Mouse (Mus musculus) urinary bladder, adult 18-20 months (tissue): ENCODE data around the gene Rfx2.

Experiments
- DNase-seq, 2 experiments: peaks; one replicate each; pipeline ENCODE4 v3.0.0; 2022; ENCODE audit warnings: low spot score in 2 of 2, mixed read lengths in 2 of 2

Rfx2 gene

GRCm38 (mm10) chr17:56754271-56755185 is 76.3 kb downstream of the Rfx2 start:
- DNase-seq = no peak

GRCm38 (mm10) chr17:56753452-56753851 is 77.4 kb downstream of the Rfx2 start:
- no peak for DNase-seq

DNA sequence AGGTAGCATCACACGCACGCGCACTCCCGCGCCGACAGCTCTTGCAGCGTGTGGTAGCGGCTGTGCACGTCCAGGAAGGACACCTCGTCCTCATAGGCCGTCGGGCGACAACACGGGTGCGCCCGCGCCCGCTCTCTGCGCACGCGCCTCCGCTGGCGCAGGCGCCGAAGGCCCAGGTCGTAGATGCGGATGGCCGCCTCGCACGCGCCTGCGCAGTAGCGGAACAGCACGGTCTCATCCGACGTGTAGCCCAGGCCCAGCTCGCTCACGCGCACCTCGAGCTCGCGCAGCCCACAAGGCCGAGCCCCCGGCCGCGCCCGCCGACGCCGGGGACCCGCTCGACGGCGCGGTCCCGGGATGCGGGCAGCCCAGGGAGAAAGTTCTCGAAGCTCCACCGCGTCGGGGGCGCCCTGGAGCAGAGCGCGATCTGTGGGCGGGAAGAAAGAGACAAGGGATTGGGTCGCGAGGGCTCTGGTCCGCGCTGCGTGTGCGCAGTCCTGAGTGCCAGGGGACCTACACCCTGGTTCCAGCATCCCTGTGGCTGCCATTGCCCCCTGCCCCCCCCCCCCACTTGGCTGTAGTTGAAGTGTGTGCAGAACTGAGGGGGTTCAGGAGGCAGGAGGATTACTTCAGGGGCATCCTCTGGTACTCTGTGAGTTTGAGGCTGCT is 79.3 kb downstream of the Rfx2 start:
- DNase-seq = no peak

- no peak for DNase-seq
These were observed 86.6 kb downstream of the Rfx2 start for GRCm38 (mm10) chr17:56744173-56744572.

DNA sequence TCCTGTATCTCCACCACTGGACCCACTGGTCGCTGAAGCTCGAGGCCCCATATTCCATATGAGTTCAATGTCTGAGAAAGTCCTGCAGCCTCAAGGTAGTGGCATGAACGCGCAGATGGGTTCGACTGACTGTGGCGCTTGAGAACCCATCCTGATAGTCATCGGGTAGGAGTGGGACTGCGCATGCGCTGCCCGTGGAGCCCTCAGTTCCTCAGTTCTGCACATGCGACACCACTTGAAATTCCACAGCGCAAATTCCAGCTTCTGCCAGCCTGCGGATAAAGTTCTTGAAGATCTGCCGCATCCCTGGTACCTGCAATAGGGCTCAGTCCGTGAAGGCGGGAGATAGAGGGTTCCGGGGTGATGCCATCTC is 90.0 kb downstream of the Rfx2 start:
- no peak for DNase-seq

DNA sequence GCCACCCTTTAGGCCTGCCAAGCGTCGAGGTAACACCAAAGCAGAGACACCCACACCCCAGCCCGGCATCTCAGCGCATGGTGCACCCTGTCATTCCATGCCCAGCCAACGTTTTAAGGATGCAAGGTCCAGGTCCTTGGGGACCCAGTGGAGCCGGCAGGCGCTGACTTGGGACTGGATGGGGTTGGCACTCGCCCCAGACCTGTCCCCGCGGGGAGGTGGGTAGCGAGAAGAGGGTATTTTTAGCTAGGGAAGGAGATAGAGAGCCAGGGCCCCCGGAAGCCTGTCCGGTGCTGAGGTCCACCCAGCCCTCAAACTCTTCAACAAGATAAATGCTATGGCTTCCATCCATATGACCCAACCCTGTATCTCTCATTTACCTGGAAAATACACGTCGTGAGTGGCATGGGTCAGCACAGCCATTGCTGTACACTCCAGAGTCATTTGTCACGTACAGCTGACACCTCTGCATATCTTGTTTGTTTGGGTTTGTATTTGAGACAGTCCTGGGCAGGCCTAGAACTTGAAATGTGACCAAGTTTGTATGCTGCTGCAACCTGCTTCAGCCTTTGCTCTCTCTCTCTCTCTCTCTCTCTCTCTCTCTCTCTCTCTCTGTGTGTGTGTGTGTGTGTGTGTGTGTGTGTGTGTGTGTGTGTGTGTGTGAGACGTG is 90.6 kb downstream of the Rfx2 start:
- no peak for DNase-seq

DNA sequence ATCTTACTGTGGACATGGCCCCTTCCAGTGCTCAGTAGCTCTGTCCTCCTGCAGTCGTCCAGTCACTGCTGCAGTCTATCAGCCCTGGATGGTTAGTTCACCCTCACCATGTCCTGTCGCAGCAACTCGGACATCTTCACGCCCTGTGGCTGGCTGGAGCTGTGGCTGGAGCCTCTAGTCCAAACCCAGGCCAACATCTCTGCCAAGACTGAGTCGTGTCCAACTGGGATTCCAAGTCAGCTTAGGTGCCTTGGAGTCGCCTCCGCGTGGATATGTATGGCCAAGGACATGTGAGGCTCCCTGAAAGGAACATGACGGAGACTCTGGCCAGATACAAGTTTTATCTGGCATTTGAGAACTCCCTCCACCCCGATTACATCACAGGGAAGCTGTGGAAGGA is 92.6 kb downstream of the Rfx2 start:
- DNase-seq = no peak

- DNase-seq = no peak
These were observed 94.3 kb downstream of the Rfx2 start for GRCm38 (mm10) chr17:56736534-56736933.

GRCm38 (mm10) chr17:56729656-56730055 is 101.2 kb downstream of the Rfx2 start:
- no peak for DNase-seq

GRCm38 (mm10) chr17:56729151-56729550 is 101.7 kb downstream of the Rfx2 start:
- DNase-seq = no peak

DNA sequence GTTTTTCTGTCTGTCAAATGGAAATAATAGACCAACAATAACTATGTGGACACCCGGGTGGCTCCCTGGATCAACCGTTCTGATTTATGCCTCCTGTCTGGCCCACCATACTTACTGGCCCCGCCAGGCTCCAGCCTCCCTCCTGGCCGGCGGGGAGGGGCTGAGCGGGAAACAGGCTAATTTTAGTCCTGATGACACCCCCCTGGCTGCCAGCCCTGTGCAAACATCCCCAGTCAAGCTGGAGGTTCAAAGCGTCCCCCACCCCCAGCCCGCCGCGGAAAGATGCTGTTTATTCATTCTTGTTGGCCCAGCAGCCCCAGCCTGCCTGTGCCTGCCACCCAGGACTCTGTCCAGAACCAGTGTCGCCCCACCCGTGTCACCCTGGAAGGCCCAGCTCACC is 102.7 kb downstream of the Rfx2 start:
- DNase-seq = peak in 1 of 2 experiments; percentile 23

DNA sequence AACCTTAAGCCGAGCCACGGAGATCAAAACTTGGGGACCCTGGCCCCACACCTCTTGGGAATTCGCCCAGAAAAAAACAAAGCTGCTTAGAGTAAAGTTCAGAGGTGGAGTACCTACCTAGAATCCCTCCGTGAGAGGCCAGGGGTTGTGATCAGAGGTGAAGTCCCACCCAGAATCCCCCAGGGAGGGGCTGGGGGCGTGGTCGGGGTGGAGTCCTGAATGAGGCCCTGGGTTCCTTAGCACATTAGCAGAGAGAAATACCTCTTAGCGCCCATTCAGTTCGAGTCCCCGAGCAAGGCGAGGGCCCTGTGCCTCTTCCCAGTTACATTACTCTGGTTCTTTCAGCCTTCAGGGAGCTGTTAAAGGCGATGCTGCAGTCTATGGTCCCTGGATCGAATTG is 103.2 kb downstream of the Rfx2 start:
- DNase-seq = no peak

- DNase-seq = peak in 1 of 2 experiments; percentile 17
These were observed 103.7 kb downstream of the Rfx2 start for GRCm38 (mm10) chr17:56727029-56727649.
